Mouse (Mus musculus): ENCODE results near the gene Sv2c.

DNA sequence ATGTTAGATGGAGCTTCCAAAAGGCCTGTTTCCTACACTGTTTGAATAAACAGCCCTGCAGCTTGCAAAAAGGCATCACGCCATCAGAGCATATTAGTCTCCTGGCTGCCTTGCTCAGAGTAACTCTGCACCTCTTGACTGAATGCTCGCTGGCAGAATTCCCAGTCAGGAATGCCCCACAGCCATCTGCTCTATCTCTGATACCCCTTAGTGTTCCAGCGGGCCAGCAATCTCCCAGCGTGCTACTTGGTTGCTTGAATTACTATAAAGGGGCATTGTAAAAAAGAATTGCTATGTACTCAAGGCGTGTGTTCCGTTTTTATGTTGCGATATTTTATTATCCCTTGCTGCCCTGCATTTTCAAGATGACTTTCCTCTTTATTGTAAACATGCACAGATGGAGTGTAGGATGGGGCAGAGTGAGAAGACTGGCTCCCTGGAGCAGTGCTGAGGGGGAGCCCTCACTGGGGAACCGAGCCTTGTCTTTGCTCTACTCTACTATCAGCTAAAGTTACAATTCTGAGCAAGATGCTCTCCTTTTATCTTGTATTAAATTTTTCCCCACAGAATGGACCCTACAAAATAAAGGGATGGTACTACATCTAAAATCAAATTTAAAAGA is 43.3 kb upstream of the Sv2c start:
- TF ChIP-seq CTCF (IDR thresholded peaks at IDR 0.05; ENCODE audit: extremely low read depth, insufficient read depth, low read length) (no peak), POLR2A (IDR thresholded peaks at IDR 0.05; ENCODE audit: extremely low read depth, insufficient read depth, low read length) (no peak)

All from cortical plate, adult 2 months (tissue).